Mouse (Mus musculus) spleen, postnatal 36 days (tissue): ENCODE results near the gene Galnt14.
A peak's percentile ranks its signal among the peaks of the same experiment; 100 is the strongest.

Source experiments
- DNase-seq, 2 experiments: peaks; one replicate each; pipeline ENCODE4 v3.0.0; 2022; ENCODE audit warnings: low spot score in 2 of 2, mixed read lengths in 1 of 2

The Galnt14 gene

GRCm38 (mm10) chr17:73710042-73710911 is at the start of gene Galnt14:
TSS of gene Galnt14 (minus strand) at chr17:73710453.
- DNase-seq: peak; percentile 22 to 24

- peak; percentile 69 to 71 for DNase-seq
Measured at GRCm38 (mm10) chr17:73743681-73744311, 33.5 kb upstream of the Galnt14 start.

- DNase-seq: peak in 1 of 2 experiments; percentile 9
Measured at GRCm38 (mm10) chr17:73723885-73724682, 13.8 kb upstream of the Galnt14 start.

- no peak for DNase-seq
Measured at GRCm38 (mm10) chr17:73719021-73719748, 8.9 kb upstream of the Galnt14 start.

- DNase-seq: no peak
Measured at GRCm38 (mm10) chr17:73716684-73717083, 6.4 kb upstream of the Galnt14 start.

GRCm38 (mm10) chr17:73714440-73715221 is 4.4 kb upstream of the Galnt14 start:
- no peak for DNase-seq

GRCm38 (mm10) chr17:73713347-73713746 is 3.1 kb upstream of the Galnt14 start:
- no peak for DNase-seq

- no peak for DNase-seq
Measured at GRCm38 (mm10) chr17:73711919-73712318, 1.7 kb upstream of the Galnt14 start.

- no peak for DNase-seq
Measured at GRCm38 (mm10) chr17:73709131-73710041, 867 bp downstream of the Galnt14 start.

GRCm38 (mm10) chr17:73708451-73708850 is 1.8 kb downstream of the Galnt14 start:
- DNase-seq: no peak

- DNase-seq: no peak
Measured at GRCm38 (mm10) chr17:73703571-73703970, 6.7 kb downstream of the Galnt14 start.

GRCm38 (mm10) chr17:73701016-73701415 is 9.2 kb downstream of the Galnt14 start:
- DNase-seq: no peak

- no peak for DNase-seq
Measured at GRCm38 (mm10) chr17:73699881-73700280, 10.4 kb downstream of the Galnt14 start.

- DNase-seq: no peak
Measured at GRCm38 (mm10) chr17:73694206-73694952, 15.9 kb downstream of the Galnt14 start.

- DNase-seq: no peak
Measured at GRCm38 (mm10) chr17:73688261-73688660, 22.0 kb downstream of the Galnt14 start.

- no peak for DNase-seq
Measured at GRCm38 (mm10) chr17:73686292-73686691, 24.0 kb downstream of the Galnt14 start.

GRCm38 (mm10) chr17:73684746-73685145 is 25.5 kb downstream of the Galnt14 start:
- DNase-seq: no peak

GRCm38 (mm10) chr17:73671921-73672320 is 38.3 kb downstream of the Galnt14 start:
- no peak for DNase-seq

- DNase-seq: no peak
Measured at GRCm38 (mm10) chr17:73670048-73670447, 40.2 kb downstream of the Galnt14 start.
